Mouse (Mus musculus) stomach, embryonic 14.5 days (tissue): ENCODE results near the gene Rbpms2. TPM values are rescaled to one million over a fixed set of nuclear protein-coding genes. Genes with fewer than 3 reads are reported as not detected.
"Not testable (repeated sequence)": the region's sequence is repeated elsewhere in the genome, so short reads cannot be mapped to it uniquely, and the experiment has no call there.

Experiments
- ATAC-seq: fragments of 200-750 bp; cut with Nextera tagmentation; 2 replicates; pipeline ENCODE4 v1.8.0; 2017; ENCODE audit warnings: low read depth, moderate TSS enrichment; ENCODE audit not compliant: insufficient number of reproducible peaks, insufficient read depth, low FRiP score
- H3K27ac ChIP-seq: fragments of 300-500 bp; sonication (generic); 2 replicates; pipeline ENCODE4 v1.5.1; 2014; ENCODE audit warnings: mild to moderate bottlenecking, low read length, moderate library complexity, mixed read lengths
- H3K27me3 ChIP-seq: fragments of 300-500 bp; sonication (generic); 2 replicates; pipeline ENCODE4 v1.6.1; 2014; ENCODE audit warnings: low read length, control low read depth, mixed read lengths; ENCODE audit not compliant: control insufficient read depth, insufficient read depth
- H3K36me3 ChIP-seq: fragments of 300-500 bp; sonication (generic); 2 replicates; pipeline ENCODE4 v1.6.1; 2014; ENCODE audit warnings: mild to moderate bottlenecking, control low read depth, low read length, moderate library complexity, mixed read lengths; ENCODE audit not compliant: control insufficient read depth, insufficient read depth
- H3K4me1 ChIP-seq: fragments of 300-500 bp; sonication (generic); 2 replicates; pipeline ENCODE4 v1.6.1; 2014; ENCODE audit warnings: low read length, control low read depth, mixed read lengths; ENCODE audit not compliant: control insufficient read depth, insufficient read depth
- H3K4me2 ChIP-seq: fragments of 300-500 bp; sonication (generic); replicated peaks from 2 replicates; pipeline ENCODE4 v1.6.1; 2014; ENCODE audit warnings: low read depth, low read length, control low read depth
- H3K4me3 ChIP-seq: fragments of 300-500 bp; sonication (generic); 2 replicates; pipeline ENCODE4 v1.5.1; 2014; ENCODE audit warnings: low read depth, low read length, control low read depth
- H3K9ac ChIP-seq: fragments of 300-500 bp; sonication (generic); replicated peaks from 2 replicates; pipeline ENCODE4 v1.6.1; 2014; ENCODE audit warnings: low read depth, mild to moderate bottlenecking, control low read depth, low read length, moderate library complexity, mixed read lengths
- H3K9me3 ChIP-seq: fragments of 300-500 bp; sonication (generic); 2 replicates; pipeline ENCODE4 v1.6.1; 2016; ENCODE audit warnings: low read depth, low read length, control low read depth; ENCODE audit not compliant: control insufficient read depth
- WGBS: fragments of 180-500 bp; shearing (Covaris S2); extraction: QIAGEN DNeasy Blood & Tissue Kit; methylation state at CpG from one replicate; pipeline ENCODE4 v1.1.7; 2014; 5-methylcytosine and 5-hydroxymethylcytosine counted together
- polyA plus RNA-seq: library from polyadenylated mRNA; unstranded; fragments of >200 nt; fragmentation: Nextera tagmentation; extraction: Ambion mirVana; gene quantifications from 2 replicates; pipeline ENCODE4 v1.2.1, GENCODE M21; 2014

Gene Rbpms2
- polyA plus RNA-seq, 1 experiment from 2014 or later: 32.5 TPM

DNA sequence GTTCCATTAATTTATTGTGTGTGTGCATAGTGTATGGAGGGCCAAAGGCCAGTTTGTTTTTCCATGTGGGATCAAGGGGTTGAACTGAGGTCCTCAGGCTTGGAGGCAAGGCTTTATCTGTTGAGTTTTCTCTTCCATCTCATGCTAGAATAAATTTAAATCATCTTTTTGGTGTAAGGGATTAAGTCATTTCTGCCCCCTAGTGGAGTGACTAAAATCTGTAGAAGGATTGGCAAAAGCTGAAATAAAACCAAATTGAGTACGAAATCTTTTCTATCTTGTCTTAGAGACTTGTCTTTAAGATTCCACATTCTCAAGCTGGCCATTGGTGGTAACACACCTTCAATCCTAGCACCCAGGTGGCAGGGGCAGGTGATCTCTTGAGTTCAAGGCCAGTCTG, 53.5 kb downstream of the Rbpms2 start:
- Histone ChIP-seq H3K9me3 (no peaks in the 10 kb centered on the region), H3K4me3 (no peak overlapping the region), H3K4me2 (no peak overlapping the region), H3K27me3 (no peaks in the 10 kb centered on the region), H3K27ac (no peak overlapping the region), H3K4me1 (peaks cover 42% of the 10 kb centered on the region), H3K9ac (no peak overlapping the region), H3K36me3 (peaks cover 15% of the 10 kb centered on the region)
- ATAC-seq: no peak
- 74% methylated on average over 1 of the region's 1 CpGs for WGBS

DNA sequence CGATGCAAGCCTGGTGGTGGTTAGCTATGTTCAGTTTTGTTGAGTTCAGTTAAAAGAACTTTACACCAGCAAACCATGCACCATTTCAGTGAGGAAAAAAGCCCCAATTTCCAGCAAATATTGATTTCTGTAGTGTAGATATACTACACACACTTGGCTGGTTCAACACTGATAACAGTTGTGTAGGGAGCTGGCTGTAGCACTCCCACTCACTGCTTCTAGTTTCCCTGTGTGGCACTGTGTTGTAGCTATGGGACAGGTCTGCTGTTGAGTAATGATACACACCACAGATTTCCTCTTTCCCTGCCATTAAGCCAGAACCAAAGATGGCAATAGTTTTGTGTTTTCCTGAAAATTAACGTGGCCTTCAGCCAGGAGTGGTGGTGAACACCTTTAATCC, 55.3 kb downstream of the Rbpms2 start:
- no peak overlapping the region for H3K9ac ChIP-seq
- H3K4me2 ChIP-seq: no peak overlapping the region
- no peak for ATAC-seq
- H3K4me3 ChIP-seq: no peak overlapping the region
- WGBS: 87% methylated on average over 2 of the region's 2 CpGs
- H3K4me1 ChIP-seq: peaks cover 25% of the 10 kb centered on the region
- H3K27me3 ChIP-seq: no peaks in the 10 kb centered on the region
- H3K36me3 ChIP-seq: peaks cover 25% of the 10 kb centered on the region
- no peaks in the 10 kb centered on the region for H3K9me3 ChIP-seq
- H3K27ac ChIP-seq: no peak overlapping the region

DNA sequence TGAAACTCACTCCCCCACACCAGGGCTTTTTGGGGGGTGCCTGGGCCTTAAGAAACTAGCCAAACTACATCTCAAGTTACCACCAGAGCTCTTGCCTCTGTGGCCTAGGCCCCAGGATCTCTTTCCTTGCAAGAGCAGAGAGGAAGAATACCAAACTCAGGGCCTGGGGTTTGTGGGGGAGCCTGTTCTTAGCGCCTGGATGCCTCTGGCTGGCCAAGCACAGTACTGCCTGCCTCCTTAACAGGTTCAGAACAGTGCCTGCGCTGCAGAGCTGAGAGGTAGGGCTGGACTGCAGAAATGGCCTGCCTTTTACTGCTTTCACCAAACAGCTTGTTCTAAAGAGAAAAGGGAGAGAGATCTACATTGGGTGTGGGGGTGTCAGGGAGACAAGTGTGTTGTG, 60.4 kb downstream of the Rbpms2 start:
- H3K4me2 ChIP-seq, H3K4me3 ChIP-seq, H3K4me1 ChIP-seq, H3K27ac ChIP-seq, ATAC-seq, H3K9me3 ChIP-seq, H3K9ac ChIP-seq, H3K27me3 ChIP-seq: not testable (repeated sequence)
- WGBS: 80% methylated on average over 2 of the region's 2 CpGs
- H3K36me3 ChIP-seq: peaks cover 49% of the 10 kb centered on the region

DNA sequence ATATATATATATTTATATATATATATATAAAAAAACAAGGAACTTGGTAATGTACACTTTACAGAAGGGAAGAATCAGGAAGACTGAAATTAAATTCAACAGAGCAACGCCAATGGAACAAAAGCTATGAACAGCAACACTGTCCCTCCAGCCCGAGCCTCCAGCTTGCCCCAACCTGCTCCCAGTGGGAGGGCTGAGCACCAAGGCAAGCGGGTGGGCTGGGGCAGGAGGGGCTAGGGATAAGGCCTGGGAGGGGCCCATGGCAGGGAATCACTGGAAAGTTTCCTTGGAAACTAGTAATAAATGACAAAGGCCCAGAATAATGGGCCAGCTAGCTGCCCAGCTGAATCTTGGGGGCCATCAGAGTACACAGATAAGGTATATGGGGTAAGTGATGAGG, 63.0 kb downstream of the Rbpms2 start:
- no peak overlapping the region for H3K4me2 ChIP-seq
- H3K36me3 ChIP-seq: peaks cover 62% of the 10 kb centered on the region
- H3K27me3 ChIP-seq: no peaks in the 10 kb centered on the region
- no peak for ATAC-seq
- H3K9me3 ChIP-seq: no peaks in the 10 kb centered on the region
- H3K27ac ChIP-seq: no peak overlapping the region; the same call in 1 of the 2 replicates
- WGBS: 49% methylated on average over 3 of the region's 3 CpGs
- no peak overlapping the region for H3K4me3 ChIP-seq
- peaks cover 4% of the 10 kb centered on the region; the same call in 1 of the 2 replicates for H3K4me1 ChIP-seq
- no peak overlapping the region for H3K9ac ChIP-seq

DNA sequence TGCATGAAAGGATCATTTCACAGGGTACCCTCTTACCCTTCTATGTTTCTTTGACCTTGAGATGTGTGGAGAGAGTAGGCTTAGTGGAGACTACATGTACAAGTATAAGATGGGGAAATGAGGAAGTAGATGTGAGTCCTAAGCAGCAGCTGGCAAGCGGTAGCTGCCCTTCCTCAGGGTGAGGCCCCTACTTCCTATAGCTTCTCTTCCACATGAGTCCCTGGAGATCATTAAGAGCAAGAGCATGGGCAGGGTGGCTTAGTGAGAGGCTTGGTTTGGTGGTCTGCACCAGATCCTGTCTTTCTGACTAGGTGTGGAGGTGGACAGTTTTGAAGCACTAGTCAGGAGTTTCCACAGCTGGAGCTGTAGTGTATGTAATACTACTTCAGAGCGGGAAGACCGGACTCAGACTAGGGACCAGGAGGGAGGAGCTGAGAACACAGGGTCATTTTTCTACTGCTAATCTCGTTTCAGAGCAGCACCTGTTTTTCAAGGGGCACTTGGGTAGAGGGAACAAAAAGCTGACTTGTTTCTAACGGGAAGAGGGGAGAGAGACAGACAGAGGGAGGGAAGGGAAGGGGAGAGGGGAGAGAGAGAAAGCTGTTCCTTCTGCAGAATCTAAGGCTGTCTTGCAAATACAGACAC, 63.6 kb downstream of the Rbpms2 start:
- no peak overlapping the region; the same call in 1 of the 2 replicates for H3K27ac ChIP-seq
- ATAC-seq: peak; percentile 42; the same call in 1 of the 2 replicates

DNA sequence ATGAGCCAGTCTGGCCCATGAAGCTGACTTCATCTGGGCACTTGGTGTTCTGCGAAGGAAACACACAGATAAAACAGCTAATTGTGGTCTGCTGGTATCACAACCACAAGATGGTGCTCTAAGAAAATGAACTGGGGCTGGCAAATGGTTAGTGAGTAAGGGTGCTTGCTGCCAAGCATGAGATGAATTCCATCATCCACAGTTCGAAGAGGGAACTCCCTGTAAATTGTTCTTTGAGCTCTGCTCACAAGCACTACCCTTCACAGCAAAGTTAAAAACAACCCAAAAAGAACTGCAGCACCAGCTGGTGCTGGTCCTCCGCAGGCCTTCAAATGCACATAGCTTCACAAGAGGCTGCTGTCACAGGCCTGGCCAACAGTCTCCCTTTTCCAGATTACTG, 66.2 kb downstream of the Rbpms2 start:
- H3K4me2 ChIP-seq: no peak overlapping the region
- no peak overlapping the region for H3K9ac ChIP-seq
- no peaks in the 10 kb centered on the region for H3K27me3 ChIP-seq
- H3K4me3 ChIP-seq: no peak overlapping the region
- WGBS: 57% methylated on average over 3 of the region's 3 CpGs
- peak overlapping the region; percentile 52; the same call in 1 of the 2 replicates for H3K27ac ChIP-seq
- ATAC-seq: no peak
- peaks cover 60% of the 10 kb centered on the region for H3K36me3 ChIP-seq
- no peaks in the 10 kb centered on the region for H3K9me3 ChIP-seq
- peaks cover 4% of the 10 kb centered on the region; the same call in 1 of the 2 replicates for H3K4me1 ChIP-seq

More for the DNA sequence above, 63.6 kb downstream of the Rbpms2 start:
- Histone ChIP-seq H3K36me3 (peaks cover 59% of the 10 kb centered on the region), H3K9ac (no peak overlapping the region), H3K4me2 (no peak overlapping the region), H3K4me1 (peaks cover 4% of the 10 kb centered on the region; the same call in 1 of the 2 replicates), H3K27me3 (no peaks in the 10 kb centered on the region), H3K4me3 (no peak overlapping the region), H3K9me3 (no peaks in the 10 kb centered on the region)
- 31% methylated on average over 5 of the region's 5 CpGs for WGBS

DNA sequence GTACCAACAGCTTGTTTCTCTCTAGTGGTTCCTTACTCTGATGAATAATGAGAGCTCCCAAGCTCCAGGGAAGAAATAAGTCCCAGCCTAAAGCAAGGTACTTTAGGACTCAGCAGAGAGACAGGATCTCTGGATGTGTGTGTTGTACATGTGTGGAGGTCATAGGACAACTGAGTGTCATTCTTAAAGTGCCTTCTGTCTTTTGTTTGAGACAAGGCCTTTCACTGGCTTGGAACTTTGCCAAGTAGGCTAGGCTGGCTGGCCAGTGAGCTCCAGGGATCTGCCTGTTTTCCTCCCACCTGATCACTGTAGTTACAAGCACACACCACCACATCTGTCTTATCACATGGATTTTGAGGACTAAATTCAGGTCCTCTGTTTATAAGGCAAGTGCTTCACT, 66.9 kb downstream of the Rbpms2 start:
- Histone ChIP-seq H3K36me3 (peaks cover 62% of the 10 kb centered on the region), H3K9me3 (no peaks in the 10 kb centered on the region), H3K4me1 (peaks cover 4% of the 10 kb centered on the region; the same call in 1 of the 2 replicates), H3K27ac (peak overlapping the region; percentile 52; the same call in 1 of the 2 replicates), H3K4me3 (no peak overlapping the region), H3K27me3 (no peaks in the 10 kb centered on the region), H3K9ac (no peak overlapping the region), H3K4me2 (no peak overlapping the region)
- ATAC-seq: no peak

DNA sequence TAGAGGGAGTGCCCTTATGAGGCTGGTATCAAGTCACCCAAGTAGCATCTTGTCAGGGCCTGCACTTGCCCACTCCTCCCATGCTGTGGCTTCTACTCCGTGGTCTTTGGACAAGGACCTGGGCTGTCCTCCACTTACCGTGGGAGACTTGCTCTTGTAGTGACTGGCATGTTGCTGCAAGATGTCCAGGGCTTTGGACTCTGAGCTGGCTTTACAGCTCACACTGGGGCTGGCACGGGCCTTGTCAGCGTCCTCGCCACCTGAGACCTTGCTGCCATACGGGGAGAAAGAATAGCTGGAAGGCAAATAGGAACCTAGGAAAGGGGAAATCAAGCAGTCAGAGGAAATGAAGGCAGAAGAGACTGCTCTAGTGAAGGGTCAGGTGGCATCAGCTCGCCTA, 67.9 kb downstream of the Rbpms2 start:
- Histone ChIP-seq H3K27me3 (no peaks in the 10 kb centered on the region), H3K27ac (no peak overlapping the region), H3K9ac (no peak overlapping the region), H3K9me3 (no peaks in the 10 kb centered on the region), H3K4me1 (peaks cover 4% of the 10 kb centered on the region; the same call in 1 of the 2 replicates), H3K36me3 (peaks cover 66% of the 10 kb centered on the region), H3K4me2 (no peak overlapping the region), H3K4me3 (no peak overlapping the region)
- ATAC-seq: no peak
- WGBS: 89% methylated on average over 7 of the region's 7 CpGs

DNA sequence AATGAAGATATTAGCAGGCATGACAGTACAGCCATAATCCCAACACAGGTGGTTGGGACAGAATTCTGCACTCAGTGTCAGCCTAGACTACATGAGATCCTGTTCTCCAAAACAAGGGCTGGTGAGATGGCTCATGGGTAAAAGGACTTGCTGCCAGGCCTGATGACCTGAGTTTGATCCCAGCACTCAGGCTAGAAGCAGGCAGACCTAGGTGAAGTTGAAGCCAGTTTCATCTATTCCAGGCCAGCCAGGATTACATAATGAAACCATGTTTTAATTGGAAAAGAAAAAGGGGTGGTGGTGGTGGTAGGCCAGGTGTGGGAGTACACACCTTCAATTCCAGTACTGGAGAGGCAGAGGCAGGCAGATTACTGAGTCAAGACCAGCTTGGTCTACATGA, 68.5 kb downstream of the Rbpms2 start:
- Histone ChIP-seq H3K9me3 (no peaks in the 10 kb centered on the region), H3K4me1 (peaks cover 1% of the 10 kb centered on the region; the same call in 1 of the 2 replicates), H3K27ac (no peak overlapping the region), H3K27me3 (no peaks in the 10 kb centered on the region), H3K36me3 (peaks cover 72% of the 10 kb centered on the region), H3K4me2 (no peak overlapping the region), H3K4me3 (no peak overlapping the region), H3K9ac (no peak overlapping the region)
- no peak for ATAC-seq
